Comparison of ENCODE assay signal across 9 mouse cellular contexts in genomic region chr15:83678089-83678488, GRCm38 (mm10). TPM values are rescaled to one million over a fixed set of nuclear protein-coding genes. Genes with fewer than 3 reads are reported as not detected.
DNase-seq lines count a peak whose midpoint lies in the region; ATAC-seq lines count a peak whose summit lies in the region.
"Had no signal": no experiment of that assay in that cellular context is flagged by ENCODE, and none has a peak within 500 bp of the region (broad histone marks: within the 10 kb centered on the region; RNA-seq: fewer than 3 reads in every experiment).

No protein-coding gene starts in this region.

- H3K4me3 ChIP-seq in embryonic facial prominence, embryonic 15.5 days (replicated peaks): no peak overlapping the region
- no peak overlapping the region for H3K4me3 ChIP-seq in limb, embryonic 12.5 days (replicated peaks)

- no peaks in the 10 kb centered on the region for H3K36me3 ChIP-seq in embryonic facial prominence, embryonic 15.5 days
- peaks cover 7% of the 10 kb centered on the region; the same call in 1 of the 2 replicates for H3K36me3 ChIP-seq in limb, embryonic 12.5 days
- H3K36me3 ChIP-seq: G1E had no signal

- 20% methylated on average over 7 of the region's 7 CpGs for WGBS in embryonic facial prominence, embryonic 15.5 days
- 7% methylated on average over 7 of the region's 7 CpGs for WGBS in limb, embryonic 12.5 days

- H3K27me3 ChIP-seq in embryonic facial prominence, embryonic 15.5 days: peaks cover 10% of the 10 kb centered on the region; the same call in 1 of the 2 replicates
- H3K27me3 ChIP-seq in limb, embryonic 12.5 days: peaks cover 66% of the 10 kb centered on the region

- H3K4me2 ChIP-seq in embryonic facial prominence, embryonic 15.5 days (replicated peaks): 0 out of 2 replicates have a peak overlapping the region, but pooled peaks have one; percentile 19
- peak overlapping the region; percentile 48 for H3K4me2 ChIP-seq in limb, embryonic 12.5 days

- peak; percentile 57 for DNase-seq in ovary, adult 18-20 months (ENCODE audit: low spot score)
- DNase-seq in ovary, postnatal 10 days (ENCODE audit: low spot score): no peak
- DNase-seq in retina, postnatal 1 day: peak; percentile 62
- no peak for DNase-seq in spleen, postnatal 14 days (ENCODE audit: low spot score in 2 of 2)
- no peak for DNase-seq in right cerebral cortex, postnatal 36 days (ENCODE audit: low spot score in 2 of 2)
- DNase-seq: kidney, postnatal 25 days had no signal

- no peak overlapping the region for H3K9ac ChIP-seq in embryonic facial prominence, embryonic 15.5 days
- H3K9ac ChIP-seq in limb, embryonic 12.5 days (replicated peaks): peak overlapping the region; percentile 27; the same call in 1 of the 2 replicates

- H3K4me1 ChIP-seq in embryonic facial prominence, embryonic 15.5 days: peaks cover 33% of the 10 kb centered on the region
- H3K4me1 ChIP-seq in limb, embryonic 12.5 days (replicated peaks): peaks cover 74% of the 10 kb centered on the region

- H3K9me3 ChIP-seq in embryonic facial prominence, embryonic 15.5 days (replicated peaks): no peaks in the 10 kb centered on the region
- 0 out of 2 replicates have a peak, but pooled peaks cover under 1% of the 10 kb centered on the region for H3K9me3 ChIP-seq in limb, embryonic 12.5 days

- ATAC-seq in embryonic facial prominence, embryonic 15.5 days (ENCODE audit: insufficient number of reproducible peaks, low FRiP score, low TSS enrichment, low read depth): peak; percentile 49; the same call in 1 of the 2 replicates
- ATAC-seq in limb, embryonic 12.5 days (ENCODE audit: insufficient number of reproducible peaks, insufficient read depth, low FRiP score, low TSS enrichment, low read depth): peak; percentile 43; the same call in 1 of the 2 replicates

- H3K27ac ChIP-seq in embryonic facial prominence, embryonic 15.5 days (replicated peaks): peak overlapping the region; percentile 45
- peak overlapping the region; percentile 89 for H3K27ac ChIP-seq in limb, embryonic 12.5 days

RNA-seq across cellular contexts. Expression of gene Scube1, which starts 46.7 kb away (rescaled TPM):
- polyA plus RNA-seq in embryonic facial prominence, embryonic 15.5 days (2015; fragmentation: Nextera tagmentation; extraction: Ambion mirVana): 11.1 and 14.5 TPM in 2 replicates
- polyA plus RNA-seq in limb, embryonic 12.5 days (2016; fragmentation: Nextera tagmentation; extraction: Ambion mirVana): 33.6 and 36.7 TPM in 2 replicates
- polyA plus RNA-seq: G1E had no signal

Comparison
In these comparisons a context has a peak if more than half of its experiments do, and no peak if none do; other contexts are left out.
1. DNase-seq: peak in ovary, adult 18-20 months (single experiment) and retina, postnatal 1 day (single experiment); none in ovary, postnatal 10 days (single experiment), spleen, postnatal 14 days (0 of 2) and right cerebral cortex, postnatal 36 days (0 of 2).